Mouse (Mus musculus): ENCODE data around the gene Slc35f6.
A peak's percentile ranks its signal among the peaks of the same experiment; 100 is the strongest.

GRCm38 (mm10) chr5:30686781-30687180 is 39.0 kb downstream of the Slc35f6 start:
- no peak for TF ChIP-seq POLR2A (IDR thresholded peaks at IDR 0.05; ENCODE audit: borderline replicate concordance, extremely low read depth, low read depth, low read length)
- TF ChIP-seq CTCF (IDR thresholded peaks at IDR 0.05; ENCODE audit: insufficient read depth, low read length) = peak; percentile 45; the same call in 1 of the 2 replicates
